In genomic region chr4:45533436-45533940, GRCm38 (mm10) we compare ENCODE assay signal across 10 mouse cellular contexts.
"Had no signal": no experiment of that assay in that cellular context is flagged by ENCODE, and none has a peak within 500 bp of the region (broad histone marks: within the 10 kb centered on the region; RNA-seq: fewer than 3 reads in every experiment).

No protein-coding gene starts in this region.

- H3K36me3 ChIP-seq: liver, embryonic 12.5 days; midbrain, embryonic 15.5 days; neural tube, embryonic 12.5 days had no signal

- ATAC-seq: liver, embryonic 12.5 days; midbrain, embryonic 15.5 days had no signal

- H3K4me2 ChIP-seq: liver, embryonic 12.5 days; midbrain, embryonic 11.5 days; midbrain, embryonic 15.5 days; neural tube, embryonic 12.5 days had no signal

- H3K9me3 ChIP-seq: liver, embryonic 12.5 days; midbrain, embryonic 15.5 days; neural tube, embryonic 12.5 days had no signal

- H3K4me3 ChIP-seq: left cerebral cortex, adult 2 months; liver, embryonic 12.5 days; megakaryocyte, embryonic 14.5 days; midbrain, embryonic 15.5 days; neural tube, embryonic 12.5 days had no signal

- H3K27me3 ChIP-seq: neural tube, embryonic 12.5 days had no signal

- DNase-seq: lung, embryonic 14.5 days; lung, postnatal 10 days; thymus, postnatal 4 days had no signal

- H3K27ac ChIP-seq: left cerebral cortex, adult 2 months; liver, embryonic 12.5 days; macrophage; midbrain, embryonic 15.5 days; neural tube, embryonic 12.5 days had no signal

- H3K9ac ChIP-seq: liver, embryonic 12.5 days; lung, embryonic 14.5 days; midbrain, embryonic 15.5 days; neural tube, embryonic 12.5 days had no signal
